Mouse (Mus musculus): ENCODE data around the gene Ttc23.

Ttc23 gene

GRCm38 (mm10) chr7:67801022-67801421 lies 153.8 kb downstream of the Ttc23 start:
- DNase-seq (ENCODE audit: low spot score in 2 of 2) = no peak

DNA sequence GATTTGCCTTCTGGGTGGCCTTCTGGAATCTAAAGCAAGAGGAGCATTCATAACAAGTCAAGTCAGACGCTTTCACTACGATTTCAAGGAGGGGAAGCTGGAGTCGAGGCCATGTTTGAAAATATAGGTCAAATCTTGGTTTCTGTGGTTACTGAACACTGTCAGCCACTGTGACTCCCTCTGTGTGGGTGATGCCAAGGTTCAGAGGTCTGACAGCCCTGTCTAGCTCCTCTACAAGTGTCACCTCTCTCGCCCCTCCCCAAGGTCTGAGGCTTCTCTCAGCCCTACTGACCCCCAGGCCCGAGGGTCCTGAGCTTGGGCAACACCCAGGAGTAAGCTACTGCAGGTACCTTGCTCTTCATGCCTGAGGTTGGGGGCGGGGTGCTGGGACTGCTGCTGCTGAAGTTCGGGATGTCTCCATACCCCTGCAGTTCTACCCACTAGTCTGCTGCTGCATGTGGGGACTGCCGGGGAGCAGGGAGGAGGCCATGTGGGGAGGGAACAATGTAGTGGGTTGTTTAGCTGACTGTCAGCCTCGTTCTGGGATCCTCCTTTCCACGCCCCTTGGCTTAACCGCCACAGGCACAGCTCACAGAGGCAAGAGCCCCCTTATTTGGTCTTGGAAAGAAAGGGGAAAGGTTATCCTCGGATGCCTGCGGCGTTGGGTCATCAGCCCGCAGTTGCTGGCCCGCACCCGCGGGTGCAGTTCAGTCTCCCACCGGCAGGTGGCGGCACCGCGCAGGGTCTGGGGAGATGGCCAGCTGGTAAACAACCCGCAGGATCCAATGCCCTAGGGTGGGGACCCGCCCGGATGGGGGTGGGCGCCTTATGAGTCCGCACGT lies 156.0 kb downstream of the Ttc23 start:
- DNase-seq (ENCODE audit: low spot score in 2 of 2) = peak; percentile 84 to 89

DNA sequence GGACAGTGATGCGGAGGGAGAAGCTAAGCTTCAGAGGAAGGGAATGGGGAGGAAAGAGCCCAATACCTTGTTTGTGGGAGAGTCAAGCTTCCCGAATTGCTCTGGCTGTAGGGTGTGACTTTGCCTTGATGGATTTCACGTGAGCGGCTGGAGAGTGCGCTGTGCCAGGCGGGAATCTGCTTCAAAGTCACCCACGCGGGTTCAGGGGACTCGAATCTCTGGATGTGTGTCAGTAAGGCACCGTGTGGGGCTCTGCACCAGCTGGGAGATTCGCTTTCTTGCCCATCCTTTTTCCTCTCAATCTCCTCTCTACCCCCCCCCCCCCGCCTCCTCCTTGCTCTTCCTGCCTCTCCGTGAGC lies 156.6 kb downstream of the Ttc23 start:
- no peak for DNase-seq (ENCODE audit: low spot score in 2 of 2)
